Mouse (Mus musculus) forebrain, embryonic 14.5 days (tissue): ENCODE results near the gene Gm6309. TPM values are rescaled to one million over a fixed set of nuclear protein-coding genes. Genes with fewer than 3 reads are reported as not detected.
"Not testable (repeated sequence)": the region's sequence is repeated elsewhere in the genome, so short reads cannot be mapped to it uniquely, and the experiment has no call there.

Source experiments
- ATAC-seq: fragments of 200-750 bp; cut with Nextera tagmentation; 2 replicates; pipeline ENCODE4 v1.8.0; 2017; ENCODE audit warnings: mild to moderate bottlenecking, moderate library complexity
- DNase-seq: peaks from one replicate; pipeline ENCODE4 v3.0.0-alpha.2; 2015; ENCODE audit warnings: low spot score
- H3K27ac ChIP-seq: fragments of 300-500 bp; sonication (generic); 2 replicates; pipeline ENCODE4 v1.5.1; 2014; ENCODE audit warnings: low read depth, mild to moderate bottlenecking, control low read depth, low read length, moderate library complexity
- H3K27me3 ChIP-seq: fragments of 300-500 bp; sonication (generic); replicated peaks from 2 replicates; pipeline ENCODE4 v1.6.1; 2014; ENCODE audit warnings: low read length, control low read depth, mixed read lengths; ENCODE audit not compliant: control insufficient read depth, insufficient read depth
- H3K36me3 ChIP-seq: fragments of 300-500 bp; sonication (generic); 2 replicates; pipeline ENCODE4 v1.6.1; 2014; ENCODE audit warnings: low read length, control low read depth; ENCODE audit not compliant: control insufficient read depth, insufficient read depth
- H3K4me1 ChIP-seq: fragments of 300-500 bp; sonication (generic); 2 replicates; pipeline ENCODE4 v1.6.1; 2014; ENCODE audit warnings: antibody characterized with exemption, low read length, control low read depth; ENCODE audit not compliant: control insufficient read depth, insufficient read depth
- H3K4me2 ChIP-seq: fragments of 300-500 bp; sonication (generic); 2 replicates; pipeline ENCODE4 v1.6.1; 2014; ENCODE audit warnings: mild to moderate bottlenecking, control low read depth, low read length
- H3K4me3 ChIP-seq: fragments of 300-500 bp; sonication (generic); 2 replicates; pipeline ENCODE4 v1.5.1; 2014; ENCODE audit warnings: low read depth, low read length, control low read depth
- H3K9ac ChIP-seq: fragments of 300-500 bp; sonication (generic); 2 replicates; pipeline ENCODE4 v1.6.1; 2014; ENCODE audit warnings: mild to moderate bottlenecking, low read length, control low read depth, moderate library complexity
- H3K9me3 ChIP-seq: fragments of 300-500 bp; sonication (generic); replicated peaks from 2 replicates; pipeline ENCODE4 v1.6.1; 2016; ENCODE audit warnings: low read length, control low read depth, mixed read lengths; ENCODE audit not compliant: control insufficient read depth
- WGBS: fragments of 180-500 bp; shearing (Covaris S2); extraction: QIAGEN DNeasy Blood & Tissue Kit; methylation state at CpG from one replicate; pipeline ENCODE4 v1.1.7; 2014; 5-methylcytosine and 5-hydroxymethylcytosine counted together
- polyA plus RNA-seq: library from polyadenylated mRNA; unstranded; fragments of >200 nt; fragmentation: Nextera tagmentation; extraction: Ambion mirVana; gene quantifications from 2 replicates; pipeline ENCODE4 v1.2.1, GENCODE M21; 2014

The Gm6309 gene
- polyA plus RNA-seq, 1 experiment from 2014 or later, result not detected

- no peak overlapping the region for H3K9ac ChIP-seq
- WGBS, result 89% methylated on average over 7 of the region's 7 CpGs
- H3K4me3 ChIP-seq, result no peak overlapping the region
- no peak overlapping the region for H3K27ac ChIP-seq
- no peaks in the 10 kb centered on the region for H3K4me1 ChIP-seq
- H3K27me3 ChIP-seq, result no peaks in the 10 kb centered on the region
- no peak overlapping the region for H3K4me2 ChIP-seq
- no peaks in the 10 kb centered on the region for H3K9me3 ChIP-seq
- DNase-seq (no peak), ATAC-seq (no peak)
- no peaks in the 10 kb centered on the region for H3K36me3 ChIP-seq
Measured at GRCm38 (mm10) chr5:146188712-146189111, 18.2 kb upstream of the Gm6309 start.

GRCm38 (mm10) chr5:146188144-146188543 lies 17.6 kb upstream of the Gm6309 start:
- DNase-seq (no peak), ATAC-seq (no peak)
- 81% methylated on average over 1 of the region's 1 CpGs for WGBS

DNA sequence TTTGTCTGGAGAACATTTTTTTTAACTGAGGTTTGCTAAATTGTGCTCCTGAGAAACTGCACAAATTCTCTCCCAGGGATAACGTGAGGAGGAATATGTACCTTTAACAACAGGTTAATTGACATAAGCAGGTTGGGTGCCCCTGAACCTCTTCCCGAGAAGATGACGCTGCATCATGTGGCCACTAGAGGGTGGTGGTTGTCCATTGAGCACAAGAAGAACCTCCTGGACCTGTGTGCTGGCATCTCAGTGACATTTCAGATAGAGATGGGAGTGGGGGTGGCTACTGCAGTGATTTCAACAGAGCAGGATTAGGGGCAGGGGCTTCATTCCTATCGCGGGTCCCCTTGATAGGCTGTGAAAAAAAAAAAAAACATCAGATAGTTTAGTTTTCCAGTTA lies 16.9 kb upstream of the Gm6309 start:
- H3K36me3 ChIP-seq, H3K4me2 ChIP-seq, H3K9ac ChIP-seq, ATAC-seq, H3K4me1 ChIP-seq, H3K27ac ChIP-seq, H3K27me3 ChIP-seq, H3K4me3 ChIP-seq, H3K9me3 ChIP-seq: not testable (repeated sequence)
- peak; percentile 51 for DNase-seq
- WGBS, result 26% methylated on average over 5 of the region's 5 CpGs

More at GRCm38 (mm10) chr5:146188144-146188543, 17.6 kb upstream of the Gm6309 start:
- H3K27me3 ChIP-seq, result no peaks in the 10 kb centered on the region
- H3K9ac ChIP-seq, result no peak overlapping the region
- no peak overlapping the region for H3K4me2 ChIP-seq
- no peaks in the 10 kb centered on the region for H3K9me3 ChIP-seq
- H3K4me3 ChIP-seq, result no peak overlapping the region
- H3K4me1 ChIP-seq, result no peaks in the 10 kb centered on the region
- no peaks in the 10 kb centered on the region for H3K36me3 ChIP-seq
- no peak overlapping the region for H3K27ac ChIP-seq

DNA sequence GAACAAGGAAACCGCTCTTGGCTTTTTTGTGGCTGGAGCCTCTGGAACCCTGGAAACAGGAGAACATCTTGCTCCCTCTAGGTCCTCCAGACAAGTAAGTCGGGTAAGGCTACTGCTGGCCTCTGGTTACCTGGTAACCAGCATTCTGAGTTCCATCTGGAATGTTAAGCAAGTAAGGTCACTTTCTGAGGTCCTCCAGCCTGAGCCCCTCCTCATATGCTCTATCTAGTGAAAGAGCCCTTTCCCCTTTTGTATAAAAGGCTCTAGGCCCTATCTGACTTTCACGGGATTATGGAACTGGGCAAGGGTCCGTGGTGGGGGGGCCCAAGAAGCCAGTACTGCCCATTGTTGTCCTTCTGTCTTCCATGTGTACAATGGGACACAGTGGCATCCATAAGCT lies 14.7 kb upstream of the Gm6309 start, which contains the start of gene 1700001J03Rik:
Gene 1700001J03Rik (minus strand): TSS at position 101 of the 400 bp plus-strand sequence.
- H3K4me1 ChIP-seq, DNase-seq, H3K36me3 ChIP-seq, H3K4me3 ChIP-seq, H3K9ac ChIP-seq, H3K9me3 ChIP-seq, H3K27ac ChIP-seq, H3K27me3 ChIP-seq, H3K4me2 ChIP-seq, ATAC-seq: not testable (repeated sequence)
- WGBS, result 87% methylated on average over 4 of the region's 4 CpGs

- H3K36me3 ChIP-seq, ATAC-seq: not testable (repeated sequence)
- 58% methylated on average over 4 of the region's 4 CpGs for WGBS
Measured at GRCm38 (mm10) chr5:146172744-146173143, 2.2 kb upstream of the Gm6309 start.

DNA sequence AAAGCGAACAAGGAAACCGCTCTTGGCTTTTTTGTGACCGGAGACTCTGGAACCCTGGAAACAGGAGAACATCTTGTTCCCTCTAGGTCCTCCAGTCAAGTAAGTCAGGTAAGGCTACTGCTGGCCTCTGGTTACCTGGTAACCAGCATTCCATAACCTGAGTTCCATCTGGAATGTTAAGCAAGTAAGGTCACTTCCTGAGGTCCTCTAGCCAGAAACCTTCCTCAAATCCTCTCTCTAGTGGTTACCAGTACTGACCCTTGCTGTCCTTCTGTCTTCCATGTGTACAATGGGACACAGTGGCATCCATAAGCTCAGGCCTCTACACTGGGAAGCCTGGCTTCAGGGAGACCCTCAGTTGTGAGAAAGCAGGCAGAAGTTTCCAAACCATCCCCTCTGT lies 10.1 kb downstream of the Gm6309 start, which contains the start of gene Gm5565:
Gene Gm5565 (minus strand): TSS at position 101 of the 400 bp plus-strand sequence.
- not testable (repeated sequence) for H3K36me3 ChIP-seq, H3K9ac ChIP-seq, H3K27ac ChIP-seq, H3K9me3 ChIP-seq, H3K4me2 ChIP-seq, ATAC-seq, H3K4me3 ChIP-seq, H3K27me3 ChIP-seq, H3K4me1 ChIP-seq, DNase-seq
- WGBS, result 94% methylated on average over 3 of the region's 3 CpGs

More at GRCm38 (mm10) chr5:146172744-146173143, 2.2 kb upstream of the Gm6309 start:
- not testable (repeated sequence) for H3K9me3 ChIP-seq, H3K9ac ChIP-seq, H3K27me3 ChIP-seq, H3K27ac ChIP-seq, H3K4me3 ChIP-seq, H3K4me1 ChIP-seq, H3K4me2 ChIP-seq, DNase-seq

DNA sequence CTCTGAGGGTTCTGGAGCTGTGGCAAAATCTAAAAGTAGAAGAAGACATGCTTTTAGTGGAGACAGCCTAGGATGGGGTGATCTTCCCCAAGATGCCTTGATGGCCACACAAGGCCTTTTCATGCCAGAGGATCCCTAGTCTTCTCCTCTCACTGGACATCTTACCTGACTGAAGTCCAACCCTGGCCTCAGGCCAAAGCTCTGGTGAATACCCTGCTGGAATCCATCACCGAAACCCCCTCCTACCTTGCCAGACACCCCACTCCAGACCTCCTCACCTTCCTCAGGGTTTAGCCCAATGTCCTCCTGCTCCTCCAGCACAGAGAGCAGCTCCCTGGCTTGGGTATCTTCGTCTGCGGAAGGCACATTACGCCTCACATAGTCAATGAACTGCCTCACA lies 12.2 kb downstream of the Gm6309 start:
- not testable (repeated sequence) for H3K9ac ChIP-seq, DNase-seq, ATAC-seq, H3K9me3 ChIP-seq, H3K36me3 ChIP-seq, H3K4me1 ChIP-seq, H3K27me3 ChIP-seq, H3K27ac ChIP-seq, H3K4me3 ChIP-seq, H3K4me2 ChIP-seq
- WGBS, result 96% methylated on average over 4 of the region's 4 CpGs

DNA sequence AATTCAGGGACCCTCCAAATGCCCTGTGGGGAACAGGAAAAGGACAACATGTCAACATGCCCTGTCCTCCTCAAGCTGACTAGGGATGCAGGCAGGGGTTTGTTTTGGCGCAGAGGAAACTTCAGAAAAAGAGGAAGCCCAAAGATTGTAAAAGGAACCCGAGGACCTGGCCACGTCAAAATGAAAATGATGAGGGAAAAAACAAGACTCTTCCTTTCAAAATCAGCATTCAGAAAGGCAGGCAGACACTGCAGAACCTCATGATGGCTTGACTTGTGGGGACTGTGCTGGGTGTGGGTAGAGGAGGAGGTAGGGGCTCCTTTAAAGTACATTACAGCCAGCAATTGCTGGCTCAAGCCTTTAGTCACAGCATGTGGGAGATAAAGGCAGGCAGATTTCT lies 20.1 kb downstream of the Gm6309 start:
- Histone ChIP-seq H3K9me3 (no peaks in the 10 kb centered on the region; the same call in 1 of the 2 replicates), H3K27ac (no peak overlapping the region), H3K4me1 (no peaks in the 10 kb centered on the region), H3K4me2 (no peak overlapping the region), H3K36me3 (no peaks in the 10 kb centered on the region), H3K27me3 (no peaks in the 10 kb centered on the region), H3K9ac (no peak overlapping the region), H3K4me3 (no peak overlapping the region)
- 83% methylated on average over 3 of the region's 3 CpGs for WGBS
- ATAC-seq (no peak), DNase-seq (no peak)

DNA sequence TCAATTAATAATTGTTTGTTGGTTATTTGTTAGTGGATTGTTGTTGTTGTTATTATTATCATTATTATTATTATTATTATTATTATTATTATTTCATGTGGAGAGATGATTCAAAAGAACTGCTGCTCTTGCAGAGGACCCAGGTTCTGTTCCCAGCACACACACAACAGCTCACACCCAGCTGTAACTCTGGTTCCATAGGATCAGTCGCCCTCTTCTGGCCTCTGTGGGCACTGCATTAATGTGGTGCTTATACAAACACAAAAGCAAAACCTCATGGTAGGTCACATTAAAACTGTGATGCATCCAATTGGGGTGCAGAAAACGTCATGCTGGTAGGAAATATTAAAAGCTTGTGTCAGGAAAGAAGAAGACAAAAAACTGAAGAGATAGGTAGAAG lies 22.6 kb downstream of the Gm6309 start:
- no peaks in the 10 kb centered on the region for H3K4me1 ChIP-seq
- no peak overlapping the region for H3K9ac ChIP-seq
- H3K4me2 ChIP-seq, result no peak overlapping the region
- H3K27ac ChIP-seq, result no peak overlapping the region
- H3K9me3 ChIP-seq, result no peaks in the 10 kb centered on the region; the same call in 1 of the 2 replicates
- H3K4me3 ChIP-seq, result no peak overlapping the region
- H3K36me3 ChIP-seq, result no peaks in the 10 kb centered on the region
- no peaks in the 10 kb centered on the region for H3K27me3 ChIP-seq
- ATAC-seq (no peak), DNase-seq (no peak)
- WGBS, result 54% methylated on average over 2 of the region's 2 CpGs
